In genomic region chr1:38199669-38200635, GRCm38 (mm10) we compare ENCODE assay signal across 8 mouse cellular contexts.
A peak's percentile ranks its signal among the peaks of the same experiment; 100 is the strongest.
DNase-seq lines count a peak whose midpoint lies in the region; ATAC-seq lines count a peak whose summit lies in the region.

No protein-coding gene starts in this region.

- ATAC-seq in inflammation-experienced regulatory T-cells, adult 6 months = no peak

- peak; percentile 31 for DNase-seq in adrenal gland, postnatal 10 days
- DNase-seq in adrenal gland, postnatal 36 days = no peak
- DNase-seq in cerebellum, adult 8-10 months = peak; percentile 74
- peak; percentile 47 for DNase-seq in heart, adult 8-10 months (ENCODE audit: low spot score)
- DNase-seq in layer of hippocampus, adult 8-10 months (ENCODE audit: low spot score in 2 of 2) = peak; percentile 45 to 61
- peak; percentile 24 for DNase-seq in right cerebral cortex, postnatal 25 days
- no peak for DNase-seq in c-Kit-positive CD71-positive TER-119-positive erythroid progenitor cells, embryonic 14.5 days (ENCODE audit: low spot score)

Comparison
In these comparisons a context has a peak if more than half of its experiments do, and no peak if none do; other contexts are left out.
1. DNase-seq: peak in adrenal gland, postnatal 10 days (single experiment), cerebellum, adult 8-10 months (single experiment), heart, adult 8-10 months (single experiment), layer of hippocampus, adult 8-10 months (2 of 2) and right cerebral cortex, postnatal 25 days (single experiment); none in adrenal gland, postnatal 36 days (0 of 2) and c-Kit-positive CD71-positive TER-119-positive erythroid progenitor cells, embryonic 14.5 days (single experiment).